13 mouse cellular contexts compared by ENCODE assay signal in the genomic region with DNA sequence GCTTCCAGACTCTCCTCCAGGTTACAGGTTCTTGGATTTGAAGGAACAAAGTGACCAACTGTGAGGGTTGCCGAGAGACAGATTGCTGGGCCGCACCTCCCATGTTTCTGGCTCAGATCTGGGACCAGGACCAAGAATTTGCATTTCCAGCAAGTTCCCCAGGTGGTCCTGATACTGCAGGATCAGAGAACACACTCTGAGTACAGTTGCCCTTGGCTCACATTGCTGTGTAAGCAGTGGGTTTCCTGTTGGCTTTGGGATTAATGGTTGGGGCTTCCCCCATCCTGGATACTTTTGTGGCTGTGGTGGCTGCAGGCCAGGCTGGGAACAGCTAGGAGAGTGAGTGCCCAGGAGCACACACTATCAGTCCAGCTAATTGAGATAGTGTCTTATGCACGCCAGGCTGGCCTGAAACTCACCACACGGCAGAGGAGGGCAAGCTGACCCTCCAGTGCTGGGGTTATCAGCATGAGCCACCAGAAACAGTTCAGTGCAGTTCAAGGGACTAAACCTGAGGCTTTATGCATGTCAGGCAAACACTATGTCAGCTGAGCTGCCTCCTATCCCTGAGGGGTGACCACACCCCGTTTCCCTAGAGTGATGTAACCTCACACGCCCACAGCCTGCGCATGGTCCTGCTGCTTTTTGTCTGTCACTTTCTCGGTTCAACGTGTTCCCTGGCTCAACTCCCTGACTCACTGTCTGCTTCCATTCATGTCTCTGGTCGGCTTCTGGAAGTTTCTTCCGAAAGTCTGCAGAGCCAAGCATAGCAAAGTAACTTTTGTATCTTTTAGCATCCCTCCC. TPM values are rescaled to one million over a fixed set of nuclear protein-coding genes. Genes with fewer than 3 reads are reported as not detected.
DNase-seq lines count a peak whose midpoint lies in the region; ATAC-seq and TF ChIP-seq lines count a peak whose summit lies in the region.
"Had no signal": no experiment of that assay in that cellular context is flagged by ENCODE, and none has a peak within 500 bp of the region (broad histone marks: within the 10 kb centered on the region; RNA-seq: fewer than 3 reads in every experiment).

No protein-coding gene starts in this region.

- H3K9me3 ChIP-seq in heart, embryonic 16.5 days (replicated peaks; ENCODE audit: control insufficient read depth, low read length) = no peaks in the 10 kb centered on the region
- no peaks in the 10 kb centered on the region for H3K9me3 ChIP-seq in stomach, embryonic 16.5 days (replicated peaks; ENCODE audit: control insufficient read depth, low read length)
- H3K9me3 ChIP-seq in forebrain, embryonic 13.5 days (replicated peaks) = no peaks in the 10 kb centered on the region
- H3K9me3 ChIP-seq: neural tube, embryonic 12.5 days had no signal

- peak; percentile 67 for ATAC-seq in heart, embryonic 16.5 days (replicated peaks; ENCODE audit: extremely low read depth, insufficient read depth, low FRiP score)
- 0 out of 2 replicates have a peak, but pooled peaks have one; percentile 30 for ATAC-seq in stomach, embryonic 16.5 days (ENCODE audit: insufficient read depth, low FRiP score)
- no peak for ATAC-seq in forebrain, embryonic 13.5 days

- TF ChIP-seq CTCF in gastrocnemius, adult 2 months (IDR thresholded peaks at IDR 0.05) = no peak

- DNase-seq in gastrocnemius, adult 2 months = peak; percentile 44
- DNase-seq in gastrocnemius, postnatal 4 days (ENCODE audit: low spot score in 2 of 2) = no peak
- DNase-seq in testis, postnatal 14 days (ENCODE audit: low spot score) = peak; percentile 38
- no peak for DNase-seq in testis, postnatal 10 days (ENCODE audit: low spot score)
- no peak for DNase-seq in kidney, postnatal 10 days

- no peak overlapping the region for H3K27ac ChIP-seq in gastrocnemius, adult 2 months
- H3K27ac ChIP-seq in heart, embryonic 16.5 days (ENCODE audit: low read length) = no peak overlapping the region
- H3K27ac ChIP-seq in stomach, embryonic 16.5 days (ENCODE audit: low read length) = no peak overlapping the region
- H3K27ac ChIP-seq in forebrain, embryonic 13.5 days = no peak overlapping the region
- H3K27ac ChIP-seq: liver, embryonic 14.5 days; neural tube, embryonic 12.5 days had no signal

- H3K4me1 ChIP-seq in heart, embryonic 16.5 days (ENCODE audit: control insufficient read depth, insufficient read depth, low read length) = 0 out of 2 replicates have a peak, but pooled peaks cover 2% of the 10 kb centered on the region
- H3K4me1 ChIP-seq in stomach, embryonic 16.5 days (ENCODE audit: control insufficient read depth, insufficient read depth, low read length) = no peaks in the 10 kb centered on the region
- H3K4me1 ChIP-seq in forebrain, embryonic 13.5 days = peaks cover 69% of the 10 kb centered on the region

- H3K36me3 ChIP-seq in heart, embryonic 16.5 days (ENCODE audit: control insufficient read depth, insufficient read depth) = no peaks in the 10 kb centered on the region
- no peaks in the 10 kb centered on the region for H3K36me3 ChIP-seq in stomach, embryonic 16.5 days (ENCODE audit: control insufficient read depth, insufficient read depth, low read length)
- H3K36me3 ChIP-seq in forebrain, embryonic 13.5 days (ENCODE audit: poor library complexity, severe bottlenecking) = no peaks in the 10 kb centered on the region
- H3K36me3 ChIP-seq: neural tube, embryonic 12.5 days had no signal

- H3K4me2 ChIP-seq in heart, embryonic 16.5 days (ENCODE audit: low read depth, low read length) = no peak overlapping the region
- no peak overlapping the region for H3K4me2 ChIP-seq in stomach, embryonic 16.5 days (ENCODE audit: low read depth, low read length)
- no peak overlapping the region for H3K4me2 ChIP-seq in forebrain, embryonic 13.5 days
- H3K4me2 ChIP-seq: neural tube, embryonic 12.5 days had no signal

- intact Hi-C loops in gastrocnemius, adult 2 months (cut with DNase I) = loop anchor here (2.0 to 5.0 kb wide), 3 partner anchors 38 to 289 kb away; no protein-coding TSS in a partner anchor

- 27% methylated on average over 11 of the region's 11 CpGs for WGBS in heart, embryonic 16.5 days
- WGBS in stomach, embryonic 16.5 days = 38% methylated on average over 11 of the region's 11 CpGs
- WGBS in forebrain, embryonic 13.5 days = 48% methylated on average over 11 of the region's 11 CpGs

- no peak overlapping the region for H3K4me3 ChIP-seq in gastrocnemius, adult 2 months
- no peak overlapping the region for H3K4me3 ChIP-seq in heart, embryonic 16.5 days (ENCODE audit: low read length)
- no peak overlapping the region for H3K4me3 ChIP-seq in stomach, embryonic 16.5 days (replicated peaks; ENCODE audit: low read length)
- H3K4me3 ChIP-seq in forebrain, embryonic 13.5 days = no peak overlapping the region
- H3K4me3 ChIP-seq: erythroblast, embryonic 14.5 days had no signal

- H3K9ac ChIP-seq in heart, embryonic 16.5 days (ENCODE audit: low read length) = no peak overlapping the region
- H3K9ac ChIP-seq in stomach, embryonic 16.5 days (ENCODE audit: low read length) = no peak overlapping the region
- no peak overlapping the region for H3K9ac ChIP-seq in forebrain, embryonic 13.5 days
- H3K9ac ChIP-seq: liver, embryonic 14.5 days; neural tube, embryonic 12.5 days had no signal

- H3K27me3 ChIP-seq in heart, embryonic 16.5 days (ENCODE audit: control insufficient read depth, insufficient read depth, low read length) = peaks cover 72% of the 10 kb centered on the region
- H3K27me3 ChIP-seq in stomach, embryonic 16.5 days (ENCODE audit: control insufficient read depth, insufficient read depth, low read length) = peaks cover 51% of the 10 kb centered on the region
- peaks cover 49% of the 10 kb centered on the region for H3K27me3 ChIP-seq in forebrain, embryonic 13.5 days

RNA-seq across cellular contexts. Expression of a gene that starts 16.3 kb away (rescaled TPM):
- total RNA-seq in gastrocnemius, adult 2 months (2021) = not detected
- not detected for total RNA-seq in gastrocnemius, postnatal 4 days (2021)
- not detected in 2 replicates for polyA plus RNA-seq in heart, embryonic 16.5 days (2015; fragmentation: Nextera tagmentation; extraction: Ambion mirVana)
- polyA plus RNA-seq in stomach, embryonic 16.5 days (2015; fragmentation: Nextera tagmentation; extraction: Ambion mirVana) = not detected in 2 replicates
- polyA plus RNA-seq in forebrain, embryonic 13.5 days (2015; fragmentation: Nextera tagmentation; extraction: Ambion mirVana) = not detected in 2 replicates
- total RNA-seq: adrenal gland, postnatal 25 days; CH12.LX had no signal
- polyA plus RNA-seq: erythroblast, embryonic 14.5 days; liver, embryonic 14.5 days; neural tube, embryonic 12.5 days had no signal

RNA-seq across cellular contexts. Expression of a gene that starts 18.9 kb away (rescaled TPM):
- under 1 TPM; 0.69 to 0.75 TPM for total RNA-seq in gastrocnemius, adult 2 months (2021)
- total RNA-seq in gastrocnemius, postnatal 4 days (2021) = 1 to 10 TPM; 1.8 to 2.3 TPM
- 7.8 and 9.2 TPM in 2 replicates for polyA plus RNA-seq in heart, embryonic 16.5 days (2015; fragmentation: Nextera tagmentation; extraction: Ambion mirVana)
- 7.0 and 7.5 TPM in 2 replicates for polyA plus RNA-seq in stomach, embryonic 16.5 days (2015; fragmentation: Nextera tagmentation; extraction: Ambion mirVana)
- 5.4 and 6.6 TPM in 2 replicates for polyA plus RNA-seq in forebrain, embryonic 13.5 days (2015; fragmentation: Nextera tagmentation; extraction: Ambion mirVana)

RNA-seq across cellular contexts. Expression of a gene that starts 39.6 kb away (rescaled TPM):
- total RNA-seq in gastrocnemius, adult 2 months (2021) = 10 to 100 TPM; 13.2 to 14.6 TPM
- total RNA-seq in gastrocnemius, postnatal 4 days (2021) = 10 to 100 TPM; 31.4 to 34.4 TPM
- 42.5 and 43.2 TPM in 2 replicates for polyA plus RNA-seq in heart, embryonic 16.5 days (2015; fragmentation: Nextera tagmentation; extraction: Ambion mirVana)
- polyA plus RNA-seq in stomach, embryonic 16.5 days (2015; fragmentation: Nextera tagmentation; extraction: Ambion mirVana) = 49.5 and 49.9 TPM in 2 replicates
- 131 and 134 TPM in 2 replicates for polyA plus RNA-seq in forebrain, embryonic 13.5 days (2015; fragmentation: Nextera tagmentation; extraction: Ambion mirVana)

Comparison
In these comparisons a context has a peak if more than half of its experiments do, and no peak if none do; other contexts are left out.
1. DNase-seq: peak in gastrocnemius, adult 2 months (single experiment) and testis, postnatal 14 days (single experiment); none in gastrocnemius, postnatal 4 days (0 of 2), testis, postnatal 10 days (single experiment) and kidney, postnatal 10 days (single experiment).